Mouse (Mus musculus) hindbrain, embryonic 16.5 days (tissue): ENCODE measurements around the gene Olfr291. TPM values are rescaled to one million over a fixed set of nuclear protein-coding genes. Genes with fewer than 3 reads are reported as not detected.

Experiments used
- ATAC-seq: fragments of 200-750 bp; cut with Nextera tagmentation; 2 replicates; pipeline ENCODE4 v1.8.0; 2017; ENCODE audit warnings: moderate TSS enrichment, moderate library complexity
- H3K27ac ChIP-seq: fragments of 300-500 bp; sonication (generic); 2 replicates; pipeline ENCODE4 v1.5.1; 2014; ENCODE audit warnings: low read depth, mild to moderate bottlenecking, control low read depth, low read length, moderate library complexity
- H3K27me3 ChIP-seq: fragments of 300-500 bp; sonication (generic); replicated peaks from 2 replicates; pipeline ENCODE4 v1.6.1; 2014; ENCODE audit warnings: low read length; ENCODE audit not compliant: control insufficient read depth, insufficient read depth
- H3K36me3 ChIP-seq: fragments of 300-500 bp; sonication (generic); 2 replicates; pipeline ENCODE4 v1.6.1; 2014; ENCODE audit warnings: mild to moderate bottlenecking, low read length, moderate library complexity, mixed read lengths; ENCODE audit not compliant: control insufficient read depth, insufficient read depth
- H3K4me1 ChIP-seq: fragments of 300-500 bp; sonication (generic); 2 replicates; pipeline ENCODE4 v1.6.1; 2014; ENCODE audit warnings: low read depth, low read length; ENCODE audit not compliant: control insufficient read depth, insufficient read depth
- H3K4me2 ChIP-seq: fragments of 300-500 bp; sonication (generic); 2 replicates; pipeline ENCODE4 v1.6.1; 2014; ENCODE audit warnings: mild to moderate bottlenecking, low read length, control low read depth, moderate library complexity
- H3K4me3 ChIP-seq: fragments of 300-500 bp; sonication (generic); 2 replicates; pipeline ENCODE4 v1.5.1; 2014; ENCODE audit warnings: mild to moderate bottlenecking, low read length, control low read depth, moderate library complexity
- H3K9ac ChIP-seq: fragments of 300-500 bp; sonication (generic); 2 replicates; pipeline ENCODE4 v1.6.1; 2014; ENCODE audit warnings: low read depth, mild to moderate bottlenecking, control low read depth, low read length, moderate library complexity
- H3K9me3 ChIP-seq: fragments of 300-500 bp; sonication (generic); 2 replicates; pipeline ENCODE4 v1.6.1; 2014; ENCODE audit warnings: mild to moderate bottlenecking, low read length, moderate library complexity; ENCODE audit not compliant: control insufficient read depth
- WGBS: fragments of 180-500 bp; shearing (Covaris S2); extraction: QIAGEN DNeasy Blood & Tissue Kit; methylation state at CpG from one replicate; pipeline ENCODE4 v1.1.7; 2014; 5-methylcytosine and 5-hydroxymethylcytosine counted together
- polyA plus RNA-seq: library from polyadenylated mRNA; unstranded; fragments of >200 nt; fragmentation: Nextera tagmentation; extraction: Ambion mirVana; gene quantifications from 2 replicates; pipeline ENCODE4 v1.2.1, GENCODE M21; 2015

Olfr291 gene
- polyA plus RNA-seq: not detected in 2 replicates

DNA sequence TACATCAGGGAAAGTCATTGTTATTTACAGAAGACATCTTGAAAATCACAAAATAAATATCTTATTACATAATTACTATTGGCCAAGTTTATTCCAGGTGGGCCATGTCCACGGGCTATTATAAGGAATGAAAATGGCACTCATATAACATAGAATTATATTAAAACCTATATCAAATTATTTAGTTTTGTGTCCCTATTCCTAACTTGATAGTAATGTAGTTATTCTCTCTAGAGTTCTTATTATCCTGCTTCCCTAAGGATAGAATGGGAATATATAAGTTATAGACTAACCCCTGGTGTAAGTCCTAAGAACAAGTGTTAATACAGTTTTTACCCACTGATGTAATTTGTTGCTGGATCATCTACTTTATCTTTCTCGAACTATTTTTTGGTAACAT is at the start of gene Olfr291:
Gene Olfr291 (plus strand): TSS at position 301 of the 400 bp plus-strand sequence.
- 79% methylated on average over 2 of the region's 2 CpGs for WGBS
- Histone ChIP-seq H3K9me3 (no peaks in the 10 kb centered on the region), H3K36me3 (no peaks in the 10 kb centered on the region), H3K4me2 (no peak within 1 kb of the TSS), H3K4me3 (no peak within 1 kb of the TSS), H3K4me1 (no peaks in the 10 kb centered on the region), H3K9ac (no peak within 1 kb of the TSS), H3K27me3 (no peaks in the 10 kb centered on the region), H3K27ac (no peak within 1 kb of the TSS)
- no peak for ATAC-seq

DNA sequence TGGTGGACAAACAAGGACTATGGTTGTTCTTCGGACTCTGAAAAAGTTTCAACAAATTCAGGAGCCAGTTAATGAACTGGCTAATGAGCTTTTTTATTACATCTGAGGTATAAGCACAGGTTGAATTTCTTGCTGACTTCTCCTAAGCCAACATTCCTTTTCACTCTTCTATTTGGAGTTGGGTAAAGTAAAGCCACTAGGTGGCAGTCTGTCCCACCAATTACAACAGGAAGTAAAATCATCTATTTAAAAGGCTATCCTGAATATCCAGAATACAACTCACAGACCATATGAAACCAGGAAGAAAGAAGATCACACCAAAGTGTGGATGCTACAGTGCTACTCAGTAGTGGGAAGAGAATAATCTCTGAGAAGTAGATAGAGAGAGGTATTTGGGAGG is 48.1 kb upstream of the Olfr291 start:
- 43% methylated on average over 1 of the region's 1 CpGs for WGBS
- no peaks in the 10 kb centered on the region for H3K4me1 ChIP-seq
- no peak overlapping the region for H3K4me2 ChIP-seq
- no peak overlapping the region for H3K27ac ChIP-seq
- H3K36me3 ChIP-seq: no peaks in the 10 kb centered on the region
- no peak overlapping the region for H3K4me3 ChIP-seq
- 0 out of 2 replicates have a peak, but pooled peaks have one; percentile 48 for ATAC-seq
- no peak overlapping the region for H3K9ac ChIP-seq
- H3K9me3 ChIP-seq: no peaks in the 10 kb centered on the region
- H3K27me3 ChIP-seq: no peaks in the 10 kb centered on the region

DNA sequence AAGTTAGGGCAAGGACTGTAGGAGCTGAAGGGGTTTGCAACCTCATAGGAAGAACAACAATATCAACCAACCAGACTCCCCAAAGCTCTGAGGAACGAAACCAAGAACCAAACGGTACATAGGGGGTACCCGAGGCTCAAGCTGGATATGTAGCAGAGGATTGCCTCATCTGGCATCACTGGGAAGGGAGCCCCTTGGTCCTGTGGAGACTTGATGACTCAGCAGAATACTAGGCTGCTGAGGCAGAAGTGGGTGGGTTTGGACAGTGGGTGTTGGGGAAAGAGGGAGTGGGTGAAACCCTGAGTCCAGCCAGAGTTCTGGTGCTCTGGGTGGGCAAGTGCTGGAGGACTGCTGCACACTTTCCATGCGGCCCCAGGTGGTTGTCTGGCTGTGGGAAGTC is 47.2 kb upstream of the Olfr291 start:
- Histone ChIP-seq H3K4me1 (no peaks in the 10 kb centered on the region), H3K27ac (no peak overlapping the region), H3K36me3 (no peaks in the 10 kb centered on the region), H3K9me3 (no peaks in the 10 kb centered on the region), H3K4me3 (no peak overlapping the region), H3K27me3 (no peaks in the 10 kb centered on the region), H3K9ac (no peak overlapping the region), H3K4me2 (no peak overlapping the region)
- no peak for ATAC-seq
- WGBS: 83% methylated on average over 4 of the region's 4 CpGs

DNA sequence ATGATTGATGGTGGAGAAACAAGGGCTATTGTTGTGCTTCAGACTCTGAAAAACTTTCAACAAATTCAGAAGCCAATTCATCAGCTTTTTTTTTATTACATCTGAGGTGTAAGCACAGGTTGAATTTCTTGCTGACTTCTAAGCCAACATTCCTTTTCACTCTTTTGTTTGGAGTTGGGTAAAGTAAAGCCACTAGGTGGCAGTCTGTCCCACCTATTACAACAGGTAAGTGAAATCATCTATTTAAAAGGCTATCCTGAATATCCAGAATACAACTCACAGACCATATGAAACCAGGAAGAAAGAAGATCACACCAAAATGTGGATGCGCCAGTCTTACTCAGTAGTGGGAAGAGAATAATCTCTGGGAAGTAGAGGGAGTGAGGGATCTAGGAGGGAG is 31.2 kb downstream of the Olfr291 start:
- H3K9me3 ChIP-seq: peaks cover 2% of the 10 kb centered on the region; the same call in 1 of the 2 replicates
- no peak overlapping the region for H3K4me3 ChIP-seq
- ATAC-seq: no peak
- no peak overlapping the region for H3K9ac ChIP-seq
- WGBS: 43% methylated on average over 1 of the region's 1 CpGs
- no peaks in the 10 kb centered on the region for H3K4me1 ChIP-seq
- no peak overlapping the region for H3K4me2 ChIP-seq
- no peaks in the 10 kb centered on the region for H3K36me3 ChIP-seq
- no peak overlapping the region for H3K27ac ChIP-seq
- no peaks in the 10 kb centered on the region for H3K27me3 ChIP-seq

Other genes with a start within 250 kb of the Olfr291 start
- gene Fah, start 246.8 kb upstream of the Olfr291 start, polyA plus RNA-seq: 15.7 and 15.9 TPM in 2 replicates
- gene Zfand6, start 163.6 kb upstream of the Olfr291 start, polyA plus RNA-seq: 170 and 173 TPM in 2 replicates
- gene Vmn2r65, start 110.6 kb downstream of the Olfr291 start, polyA plus RNA-seq: not detected in 2 replicates
- not detected in 2 replicates for gene Vmn2r66, start 158.7 kb downstream of the Olfr291 start, polyA plus RNA-seq